Mouse (Mus musculus) midbrain, embryonic 10.5 days (tissue): ENCODE data around the gene Tbl1xr1. TPM values are rescaled to one million over a fixed set of nuclear protein-coding genes. Genes with fewer than 3 reads are reported as not detected.

Source experiments
- DNase-seq: peaks from one replicate; pipeline ENCODE4 v3.0.0-alpha.2; 2017; ENCODE audit warnings: low spot score
- H3K27ac ChIP-seq: fragments of 300-500 bp; sonication (generic); replicated peaks from 2 replicates; pipeline ENCODE4 v1.5.1; 2016; ENCODE audit warnings: mild to moderate bottlenecking
- H3K27me3 ChIP-seq: fragments of 300-500 bp; sonication (generic); 2 replicates; pipeline ENCODE4 v1.6.1; 2016; ENCODE audit warnings: low read depth, mild to moderate bottlenecking; ENCODE audit not compliant: poor library complexity, severe bottlenecking
- H3K36me3 ChIP-seq: fragments of 300-500 bp; sonication (generic); 2 replicates; pipeline ENCODE4 v1.6.1; 2016; ENCODE audit warnings: mild to moderate bottlenecking, moderate library complexity
- H3K4me1 ChIP-seq: fragments of 300-500 bp; sonication (generic); 2 replicates; pipeline ENCODE4 v1.6.1; 2016
- H3K4me3 ChIP-seq: fragments of 300-500 bp; sonication (generic); 2 replicates; pipeline ENCODE4 v1.5.1; 2016; ENCODE audit warnings: mild to moderate bottlenecking, moderate library complexity
- H3K9me3 ChIP-seq: fragments of 300-500 bp; sonication (generic); replicated peaks from 2 replicates; pipeline ENCODE4 v1.6.1; 2016; ENCODE audit warnings: mild to moderate bottlenecking
- WGBS: fragments of 180-500 bp; shearing (Covaris S2); methylation state at CpG from one replicate; pipeline ENCODE4 v1.1.7; 2016; 5-methylcytosine and 5-hydroxymethylcytosine counted together
- polyA plus RNA-seq: library from polyadenylated mRNA; unstranded; fragments of >200 nt; fragmentation: Nextera tagmentation; extraction: Ambion mirVana; gene quantifications from 2 replicates; pipeline ENCODE4 v1.2.1, GENCODE M21; 2016

The Tbl1xr1 gene
- polyA plus RNA-seq, 1 experiment from 2014 or later, result 20.7 TPM

GRCm38 (mm10) chr3:22194185-22194856 is 117.9 kb downstream of the Tbl1xr1 start:
- Histone ChIP-seq H3K9me3 (no peaks in the 10 kb centered on the region), H3K36me3 (peaks cover 91% of the 10 kb centered on the region), H3K4me1 (no peaks in the 10 kb centered on the region), H3K27ac (no peak overlapping the region), H3K4me3 (no peak overlapping the region), H3K27me3 (no peaks in the 10 kb centered on the region)
- no peak for DNase-seq
- WGBS, result 94% methylated on average over 7 of the region's 7 CpGs

GRCm38 (mm10) chr3:22198802-22199201 is 122.3 kb downstream of the Tbl1xr1 start:
- no peak for DNase-seq
- Histone ChIP-seq H3K27ac (no peak overlapping the region), H3K27me3 (no peaks in the 10 kb centered on the region), H3K9me3 (no peaks in the 10 kb centered on the region), H3K36me3 (peaks cover 86% of the 10 kb centered on the region), H3K4me1 (no peaks in the 10 kb centered on the region), H3K4me3 (no peak overlapping the region)
- WGBS, result 77% methylated on average over 1 of the region's 1 CpGs

GRCm38 (mm10) chr3:22204186-22204585 is 127.7 kb downstream of the Tbl1xr1 start:
- no peak for DNase-seq
- Histone ChIP-seq H3K27me3 (no peaks in the 10 kb centered on the region), H3K36me3 (peaks cover 68% of the 10 kb centered on the region), H3K27ac (no peak overlapping the region), H3K9me3 (no peaks in the 10 kb centered on the region), H3K4me1 (no peaks in the 10 kb centered on the region), H3K4me3 (no peak overlapping the region)
- WGBS, result 90% methylated on average over 3 of the region's 3 CpGs

- H3K27me3 ChIP-seq, result no peaks in the 10 kb centered on the region
- H3K36me3 ChIP-seq, result no peaks in the 10 kb centered on the region
- H3K9me3 ChIP-seq, result no peaks in the 10 kb centered on the region
- 0 out of 2 replicates have a peak, but pooled peaks cover 4% of the 10 kb centered on the region for H3K4me1 ChIP-seq
- H3K27ac ChIP-seq, result no peak overlapping the region
- H3K4me3 ChIP-seq, result no peak overlapping the region
- no peak for DNase-seq
- WGBS, result 92% methylated on average over 2 of the region's 2 CpGs
Observed at GRCm38 (mm10) chr3:22221557-22221956, 145.1 kb downstream of the Tbl1xr1 start.

- no peak for DNase-seq
- Histone ChIP-seq H3K4me1 (0 out of 2 replicates have a peak, but pooled peaks cover 4% of the 10 kb centered on the region), H3K27ac (no peak overlapping the region), H3K4me3 (no peak overlapping the region), H3K36me3 (no peaks in the 10 kb centered on the region), H3K27me3 (no peaks in the 10 kb centered on the region), H3K9me3 (no peaks in the 10 kb centered on the region)
- WGBS, result 49% methylated on average over 12 of the region's 12 CpGs
Observed at GRCm38 (mm10) chr3:22222351-22222750, 145.9 kb downstream of the Tbl1xr1 start.

- DNase-seq, result no peak
- no peaks in the 10 kb centered on the region for H3K36me3 ChIP-seq
- H3K27me3 ChIP-seq, result no peaks in the 10 kb centered on the region
- WGBS, result 92% methylated on average over 5 of the region's 5 CpGs
- 0 out of 2 replicates have a peak, but pooled peaks cover 4% of the 10 kb centered on the region for H3K4me1 ChIP-seq
- no peaks in the 10 kb centered on the region for H3K9me3 ChIP-seq
- H3K27ac ChIP-seq, result no peak overlapping the region
- H3K4me3 ChIP-seq, result no peak overlapping the region
Observed at GRCm38 (mm10) chr3:22223023-22223422, 146.6 kb downstream of the Tbl1xr1 start.

- H3K27me3 ChIP-seq, result no peaks in the 10 kb centered on the region
- no peaks in the 10 kb centered on the region for H3K4me1 ChIP-seq
- no peaks in the 10 kb centered on the region for H3K36me3 ChIP-seq
- no peak for DNase-seq
- H3K9me3 ChIP-seq, result no peaks in the 10 kb centered on the region
- WGBS, result 90% methylated on average over 3 of the region's 3 CpGs
- H3K4me3 ChIP-seq, result no peak overlapping the region
- no peak overlapping the region for H3K27ac ChIP-seq
Observed at GRCm38 (mm10) chr3:22228052-22228451, 151.6 kb downstream of the Tbl1xr1 start.

GRCm38 (mm10) chr3:22230635-22231034 is 154.2 kb downstream of the Tbl1xr1 start:
- H3K9me3 ChIP-seq, result peaks cover 2% of the 10 kb centered on the region; the same call in 1 of the 2 replicates
- 78% methylated on average over 3 of the region's 3 CpGs for WGBS
- H3K4me1 ChIP-seq, result no peaks in the 10 kb centered on the region
- H3K36me3 ChIP-seq, result no peaks in the 10 kb centered on the region
- no peak overlapping the region for H3K4me3 ChIP-seq
- no peak overlapping the region for H3K27ac ChIP-seq
- DNase-seq, result no peak
- no peaks in the 10 kb centered on the region for H3K27me3 ChIP-seq

- H3K27me3 ChIP-seq, result no peaks in the 10 kb centered on the region
- no peaks in the 10 kb centered on the region for H3K36me3 ChIP-seq
- no peak overlapping the region for H3K4me3 ChIP-seq
- DNase-seq, result no peak
- peaks cover 18% of the 10 kb centered on the region for H3K9me3 ChIP-seq
- no peak overlapping the region for H3K27ac ChIP-seq
- no peaks in the 10 kb centered on the region for H3K4me1 ChIP-seq
- 93% methylated on average over 16 of the region's 16 CpGs for WGBS
Observed at GRCm38 (mm10) chr3:22238106-22238900, 161.9 kb downstream of the Tbl1xr1 start.
